Mouse (Mus musculus): ENCODE measurements around the gene Anxa2.

Anxa2 gene

DNA sequence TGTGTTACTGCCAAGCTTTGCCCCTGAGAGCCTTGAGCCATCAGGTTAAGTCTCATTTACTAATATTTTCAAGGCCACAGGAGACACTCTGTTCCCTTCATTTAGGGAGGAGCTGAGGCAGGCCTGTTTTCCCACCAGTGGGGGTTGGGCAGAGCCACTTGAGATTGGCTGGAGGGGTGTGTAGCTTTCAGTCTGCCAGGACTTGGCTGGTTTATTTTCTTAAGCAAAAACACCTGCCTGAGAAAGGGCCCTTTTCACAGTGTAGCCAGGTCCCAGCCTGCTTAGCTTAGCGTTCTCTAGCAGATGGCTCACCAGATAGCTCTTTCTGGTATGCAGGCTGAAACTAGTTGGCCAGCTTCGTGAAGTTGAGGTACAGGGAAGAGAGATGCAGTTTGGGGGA, 5.6 kb downstream of the Anxa2 start:
- no peak for DNase-seq (ENCODE audit: low read depth, low spot score)

DNA sequence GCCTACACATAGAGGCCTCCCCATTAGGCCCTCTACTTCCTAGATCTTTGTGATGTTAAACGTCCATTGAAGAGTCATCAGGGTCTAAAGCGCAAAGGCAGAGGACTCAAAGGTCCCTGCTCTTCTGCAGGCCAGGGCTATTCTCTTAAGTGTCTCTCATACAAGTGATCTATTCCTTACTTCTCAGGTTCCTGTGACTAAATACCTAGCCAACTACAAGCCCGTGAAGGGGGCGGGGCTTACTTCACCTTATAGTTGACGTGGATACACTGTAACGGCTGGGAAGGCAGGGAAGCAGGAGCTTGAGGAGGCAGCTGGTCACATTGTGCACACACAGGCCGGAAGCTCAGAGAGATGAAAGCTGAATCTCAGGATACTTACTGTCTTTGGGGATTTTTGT, 6.5 kb downstream of the Anxa2 start:
- no peak for DNase-seq (ENCODE audit: low read depth, low spot score)

DNA sequence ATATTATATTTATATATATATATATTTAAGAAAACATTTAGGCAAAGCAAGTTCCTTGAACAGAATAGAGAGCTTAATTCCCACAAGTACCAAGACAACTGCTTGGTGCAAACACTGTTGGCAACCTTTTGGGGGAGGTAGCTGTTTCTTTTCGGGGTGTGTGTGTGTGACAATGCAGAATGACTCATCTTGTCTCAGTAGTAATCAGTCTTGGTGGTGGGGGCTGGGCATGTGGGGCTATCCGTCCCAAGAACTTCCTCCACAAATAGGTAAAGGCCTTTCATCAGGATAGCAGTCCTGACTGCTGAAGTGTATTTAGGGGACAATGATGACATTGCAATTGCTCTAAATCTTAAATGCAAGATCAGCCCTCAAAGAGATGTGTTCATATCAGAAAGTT, 9.6 kb downstream of the Anxa2 start:
- DNase-seq (ENCODE audit: low read depth, low spot score), result no peak

DNA sequence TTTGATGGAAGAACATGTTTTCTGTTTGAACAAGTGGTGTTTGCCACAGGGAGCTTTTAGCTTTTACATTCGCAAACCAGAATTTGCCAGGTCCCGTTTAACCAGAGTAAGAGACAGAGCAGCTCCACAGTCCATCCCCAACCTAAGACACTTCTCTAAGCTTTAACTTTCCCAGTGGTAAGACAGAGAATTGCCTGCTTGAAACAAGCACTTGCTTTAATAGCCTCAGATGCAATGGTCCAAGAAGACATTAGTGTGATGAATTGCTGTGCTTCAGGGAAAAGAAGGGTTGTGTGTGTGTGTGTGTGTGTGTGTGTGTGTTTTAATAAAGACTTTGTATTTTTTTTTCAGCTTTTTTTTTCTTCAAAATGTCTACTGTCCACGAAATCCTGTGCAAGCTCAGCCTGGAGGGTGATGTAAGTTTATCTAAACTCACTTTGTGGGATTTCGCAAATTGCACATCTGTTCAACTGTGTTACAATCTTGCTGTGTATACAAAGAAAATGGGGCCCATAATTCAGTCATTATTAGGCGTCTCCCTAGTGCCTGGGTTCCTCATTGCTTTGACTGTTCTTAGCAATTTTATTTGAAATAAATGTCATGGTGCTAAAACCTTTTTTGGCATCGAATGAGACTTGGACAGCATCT, 10.8 kb downstream of the Anxa2 start:
- DNase-seq (ENCODE audit: low read depth, low spot score), result no peak

DNA sequence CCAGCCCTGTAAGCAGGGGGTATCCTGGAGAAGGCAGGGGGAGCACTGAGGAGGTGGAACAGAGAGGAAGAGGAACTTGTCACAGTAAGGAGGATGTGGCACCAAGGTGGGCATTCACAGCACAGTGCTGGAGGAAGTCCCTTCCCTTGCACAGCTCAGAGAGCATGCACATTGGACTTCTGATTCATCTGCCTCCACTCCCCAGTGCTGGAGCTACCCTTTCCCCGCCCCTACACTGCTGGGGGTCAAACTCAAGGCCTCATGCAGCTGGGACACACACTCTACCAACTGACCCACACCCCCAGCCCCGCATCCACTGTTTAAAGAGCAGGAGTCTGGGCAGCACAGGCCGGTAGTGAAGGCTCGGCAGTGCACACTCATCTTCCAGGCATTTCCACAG, 12.7 kb downstream of the Anxa2 start:
- no peak for DNase-seq (ENCODE audit: low read depth, low spot score)

DNA sequence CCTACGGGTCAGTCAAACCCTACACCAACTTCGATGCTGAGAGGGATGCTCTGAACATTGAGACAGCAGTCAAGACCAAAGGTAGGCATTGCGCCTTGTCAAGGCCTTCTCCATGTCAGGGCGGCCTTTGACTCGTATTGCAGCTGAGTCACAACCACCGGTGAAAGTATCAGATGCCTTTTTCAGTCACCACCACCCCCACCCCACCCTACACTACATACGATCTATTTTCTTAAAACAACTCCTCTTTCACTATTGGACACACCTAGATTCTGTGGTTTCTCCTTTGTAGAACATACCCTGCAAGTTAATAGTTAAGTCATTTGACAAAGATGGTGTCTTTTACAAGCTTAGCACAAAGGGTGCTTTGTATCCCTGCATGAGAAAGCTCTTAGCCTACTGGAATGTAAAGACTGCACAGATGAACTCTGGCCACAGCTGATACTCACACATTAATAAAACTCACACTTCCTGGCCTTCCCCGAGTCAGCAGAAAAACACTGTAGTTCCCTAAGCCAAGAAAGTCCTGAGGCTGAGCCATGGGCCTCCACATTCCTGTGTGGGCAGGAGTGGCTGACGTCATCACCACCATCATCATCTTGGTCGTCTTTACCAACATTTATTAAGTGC, 14.0 kb downstream of the Anxa2 start:
- no peak for DNase-seq (ENCODE audit: low read depth, low spot score)

DNA sequence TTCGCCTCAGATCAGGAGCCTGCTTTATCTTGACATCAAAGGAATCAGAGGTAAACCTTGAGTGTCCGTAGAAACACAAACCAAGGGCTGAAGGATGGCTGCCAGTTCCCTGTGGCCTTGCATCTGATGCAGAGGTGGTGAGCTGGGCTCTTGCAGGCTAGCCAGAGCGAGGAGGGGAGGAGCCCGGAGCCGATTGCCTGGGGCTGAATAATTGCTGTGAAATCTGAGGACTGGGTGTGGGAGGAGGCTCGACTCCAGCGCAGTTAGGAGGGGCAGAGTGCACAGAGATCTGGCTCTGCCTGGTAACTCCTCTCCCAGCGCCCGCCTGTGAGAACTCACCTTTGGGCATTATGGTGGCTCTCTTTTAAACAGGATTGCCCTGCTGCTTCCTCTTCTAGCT, 15.6 kb downstream of the Anxa2 start:
- no peak for DNase-seq (ENCODE audit: low read depth, low spot score)

DNA sequence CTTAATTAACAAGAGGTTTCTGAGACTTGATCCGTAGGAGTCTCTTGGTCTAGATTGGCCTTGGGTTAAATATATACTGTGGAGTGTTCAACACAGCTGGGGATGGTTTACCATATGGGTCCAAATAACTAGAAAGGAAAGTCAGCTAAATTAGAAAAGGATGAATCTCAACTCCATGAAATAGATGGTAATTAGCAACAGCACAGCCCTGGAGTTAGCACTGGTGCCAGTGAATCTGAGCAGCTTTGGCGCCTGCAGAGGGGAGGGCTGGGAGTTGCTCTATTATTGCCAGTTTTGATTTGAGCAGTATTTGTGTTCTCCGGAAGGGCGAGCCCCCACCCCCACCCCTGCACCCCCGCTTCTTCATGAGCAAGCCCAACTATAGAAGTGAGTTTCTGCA, 16.9 kb downstream of the Anxa2 start:
- DNase-seq (ENCODE audit: low read depth, low spot score), result no peak

DNA sequence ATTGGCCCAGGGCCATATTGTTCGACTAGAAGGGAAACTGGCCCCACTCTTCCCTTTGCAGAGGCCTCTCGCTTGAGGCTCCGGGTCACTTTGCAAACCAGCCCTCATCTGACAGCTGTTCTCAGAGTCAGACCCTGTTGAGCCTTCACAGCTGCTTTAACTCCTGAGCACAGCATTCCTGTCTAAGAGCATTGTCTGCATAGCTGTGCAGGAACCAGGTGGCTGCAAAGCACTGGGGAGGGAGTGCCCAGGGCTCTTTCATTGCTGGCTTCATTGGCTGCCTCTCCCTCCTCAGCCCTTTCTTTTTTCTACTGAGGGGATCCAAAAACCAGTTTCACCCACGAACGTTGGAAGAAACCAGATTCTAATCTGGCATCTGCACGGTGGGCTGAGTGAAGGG, 17.5 kb downstream of the Anxa2 start:
- DNase-seq (ENCODE audit: low read depth, low spot score), result no peak

DNA sequence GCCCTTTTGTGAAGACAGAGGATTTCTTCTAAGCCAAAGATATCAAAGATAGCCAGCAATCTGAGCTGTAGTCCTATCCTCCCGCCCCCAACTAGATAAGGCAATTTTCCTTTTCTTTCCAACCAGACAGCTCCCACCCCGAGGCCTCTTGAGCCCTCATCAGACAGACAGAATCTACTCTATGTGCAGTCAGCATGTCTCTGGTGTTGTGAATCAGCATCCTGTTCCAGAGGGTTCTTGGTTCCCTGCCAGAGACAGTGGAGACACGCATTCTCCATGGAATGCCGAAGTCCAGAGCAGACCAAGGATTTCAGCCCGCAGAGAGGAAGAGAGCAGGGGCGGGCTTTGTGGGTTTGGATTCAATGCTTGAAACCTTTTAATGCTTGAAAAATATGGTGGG, 19.3 kb downstream of the Anxa2 start:
- no peak for DNase-seq (ENCODE audit: low read depth, low spot score)

DNA sequence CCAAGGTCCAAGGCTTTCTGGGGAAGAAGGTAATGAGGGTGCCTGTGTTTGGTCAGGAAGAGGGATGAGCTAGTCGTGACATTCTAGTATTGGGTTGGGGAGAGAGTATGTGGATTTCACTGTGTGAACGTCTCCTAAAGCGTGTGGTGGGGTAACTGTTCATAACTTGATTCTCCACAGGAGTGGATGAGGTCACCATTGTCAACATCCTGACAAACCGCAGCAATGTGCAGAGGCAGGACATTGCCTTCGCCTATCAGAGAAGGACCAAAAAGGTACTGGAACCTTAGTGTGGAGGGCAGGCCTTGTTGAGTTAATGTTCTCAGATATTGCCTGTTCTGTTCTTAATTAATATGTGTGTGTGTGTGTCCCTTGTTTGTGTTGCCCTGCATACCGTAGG, 22.5 kb downstream of the Anxa2 start:
- no peak for DNase-seq (ENCODE audit: low read depth, low spot score)

DNA sequence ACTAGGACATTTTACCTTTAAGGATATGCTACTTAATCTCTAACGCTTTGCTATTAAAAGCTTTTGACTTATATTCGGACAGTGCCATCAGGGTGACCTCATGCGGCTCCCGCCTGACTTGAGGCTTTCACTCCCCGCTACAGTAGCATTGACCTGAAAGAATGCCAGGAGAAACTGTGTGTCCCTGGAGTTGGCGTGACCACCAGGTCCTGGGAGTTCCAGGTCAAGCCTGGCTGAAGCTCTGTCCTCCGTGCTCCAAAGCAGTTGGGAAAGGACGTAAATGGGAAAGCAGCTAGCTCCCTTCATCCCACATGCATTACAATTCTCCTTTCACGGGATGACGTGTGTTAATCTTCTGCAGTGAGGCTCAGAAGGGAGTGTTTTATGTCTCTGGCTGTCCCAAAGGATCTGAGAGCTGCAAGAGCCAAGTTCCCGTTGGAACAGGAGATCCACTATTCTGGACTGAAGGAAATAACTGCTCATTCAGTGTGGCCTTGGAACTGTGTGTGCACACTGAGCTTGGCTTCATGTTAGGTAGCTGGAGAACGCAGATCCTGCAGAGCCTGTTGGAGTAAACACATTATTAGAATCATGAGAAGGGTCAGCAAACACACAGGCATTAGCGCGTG, 23.9 kb downstream of the Anxa2 start:
- no peak for DNase-seq (ENCODE audit: low read depth, low spot score)

DNA sequence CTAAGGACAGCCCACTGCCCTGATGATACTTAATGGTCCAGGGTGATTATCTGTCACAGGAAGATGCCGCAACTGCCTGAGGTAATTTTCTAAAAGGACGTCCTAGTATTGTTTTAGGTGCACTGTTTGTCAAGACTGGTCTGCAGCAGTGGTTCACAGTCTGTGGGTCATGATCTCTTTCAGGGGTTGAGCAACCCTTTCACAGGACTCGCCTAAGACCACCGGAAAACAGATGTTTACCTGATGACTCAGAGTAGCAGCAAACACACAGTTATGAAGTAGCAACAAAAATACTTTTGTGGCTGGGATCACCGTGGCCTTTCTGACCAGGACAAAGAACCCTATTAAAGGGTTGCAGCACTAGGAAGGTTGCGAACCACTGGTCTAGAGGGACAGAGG, 24.4 kb downstream of the Anxa2 start:
- DNase-seq (ENCODE audit: low read depth, low spot score), result no peak

DNA sequence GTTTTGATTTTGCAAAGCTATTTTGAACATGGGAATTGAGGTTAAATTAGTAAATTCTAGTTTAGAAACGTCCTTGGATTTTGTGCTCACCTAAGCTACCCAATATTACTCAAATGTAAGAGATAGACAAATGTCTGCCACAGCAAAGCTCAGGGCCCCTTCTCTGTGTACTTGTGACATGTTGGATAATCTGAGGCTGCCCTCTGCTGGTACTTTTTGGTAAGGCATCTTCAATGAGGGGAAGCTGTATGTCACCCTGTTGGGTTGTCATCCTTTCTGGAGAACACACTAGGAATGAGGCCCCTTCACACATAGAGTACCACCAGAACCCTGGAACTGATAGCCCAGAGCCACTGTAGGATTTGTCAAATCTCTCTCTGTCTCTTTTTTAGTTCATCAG, 26.9 kb downstream of the Anxa2 start:
- DNase-seq (ENCODE audit: low read depth, low spot score), result peak; percentile 32

DNA sequence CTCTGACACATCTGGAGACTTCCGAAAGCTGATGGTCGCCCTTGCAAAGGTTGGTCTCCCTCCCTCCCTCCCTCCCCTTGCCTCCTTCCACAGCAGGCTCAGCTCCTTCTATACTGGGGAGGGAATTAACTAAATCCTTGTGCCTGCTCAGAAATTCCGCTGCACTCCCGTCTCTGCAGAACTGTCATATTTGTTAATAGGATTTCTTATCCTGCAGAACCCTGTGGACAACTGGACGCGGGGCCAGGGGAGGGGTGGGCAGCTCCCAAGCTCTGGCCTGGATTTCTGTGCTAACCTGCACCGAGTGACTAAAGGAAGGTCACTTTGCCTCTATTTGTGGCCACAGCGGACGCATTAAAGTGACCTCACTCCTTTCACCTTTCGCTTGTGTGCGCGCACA, 30.4 kb downstream of the Anxa2 start:
- DNase-seq (ENCODE audit: low read depth, low spot score), result no peak

DNA sequence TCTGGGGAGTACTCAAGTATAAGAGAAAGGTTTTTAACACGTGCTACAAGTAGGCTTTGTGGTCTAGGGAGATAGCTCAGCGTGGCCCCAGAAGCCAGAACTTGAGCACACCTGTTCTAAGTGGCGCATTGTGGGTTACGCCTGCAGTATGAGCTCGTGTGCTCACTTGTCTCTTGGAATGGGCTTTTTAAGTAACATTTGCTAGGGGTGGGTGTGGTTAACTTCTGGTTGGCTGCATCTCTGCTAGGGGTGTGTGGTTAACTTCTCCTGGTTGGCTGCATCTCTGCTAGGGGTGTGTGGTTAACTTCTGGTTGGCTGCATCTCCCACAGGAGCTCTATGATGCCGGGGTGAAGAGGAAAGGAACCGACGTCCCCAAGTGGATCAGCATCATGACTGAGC, 32.7 kb downstream of the Anxa2 start:
- no peak for DNase-seq (ENCODE audit: low read depth, low spot score)

DNA sequence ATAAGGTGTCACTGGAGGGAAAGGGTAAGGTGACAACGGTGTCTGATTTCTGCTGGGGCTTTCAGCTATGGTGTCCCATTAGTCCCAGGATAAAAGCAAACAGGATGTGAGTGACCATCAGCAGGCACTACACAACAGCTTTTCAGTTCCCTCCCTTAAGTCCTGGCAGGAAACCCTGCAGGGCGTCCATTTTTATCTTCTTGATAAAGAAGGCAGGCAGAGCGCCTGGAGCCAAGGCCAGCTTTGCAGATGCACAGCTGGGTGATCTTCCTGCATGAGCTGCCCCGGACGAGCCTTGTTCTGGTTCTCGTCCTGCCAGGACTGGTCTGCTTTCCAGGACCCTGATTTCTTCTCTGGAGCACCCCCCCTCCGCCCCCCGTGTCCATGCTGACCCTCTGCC, 35.1 kb downstream of the Anxa2 start:
- no peak for DNase-seq (ENCODE audit: low read depth, low spot score)

DNA sequence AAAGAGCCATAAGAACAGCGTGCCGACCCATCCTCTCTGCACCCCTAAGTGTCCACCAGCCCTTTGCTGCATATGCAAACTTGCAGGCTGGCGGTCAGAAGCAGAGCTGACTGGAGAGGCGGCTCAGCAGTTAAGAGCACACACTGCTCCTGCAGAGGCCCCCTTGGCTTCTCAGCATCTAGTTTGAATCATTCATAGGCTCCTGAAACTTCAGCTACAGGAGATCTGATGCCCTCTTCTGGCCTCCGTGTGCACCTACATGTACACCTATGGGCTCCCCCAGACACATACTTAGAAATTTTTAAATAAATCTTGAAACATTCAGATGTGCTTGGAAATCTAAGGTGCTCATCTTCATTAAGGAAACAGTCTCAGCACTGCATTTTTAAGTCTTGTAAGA, 35.6 kb downstream of the Anxa2 start:
- no peak for DNase-seq (ENCODE audit: low read depth, low spot score)

DNA sequence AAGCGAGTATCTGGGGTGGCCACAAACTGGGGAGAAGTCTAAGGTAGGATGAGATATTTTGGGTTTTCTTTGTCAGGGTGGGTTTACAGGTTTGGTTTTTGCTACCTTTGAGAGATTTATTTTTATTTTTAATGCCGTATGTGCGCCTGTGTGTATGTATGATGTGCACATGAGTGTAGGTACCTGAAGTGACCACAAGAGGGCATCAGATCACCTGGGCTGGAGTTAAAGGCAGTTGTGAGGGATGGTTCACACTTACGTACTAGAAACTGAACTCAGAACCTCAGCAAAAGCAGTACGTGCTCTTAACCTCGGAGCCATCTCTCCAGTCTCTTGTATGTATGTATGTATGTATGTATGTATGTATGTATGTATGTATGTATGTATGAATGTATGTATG, 39.4 kb downstream of the Anxa2 start:
- DNase-seq (ENCODE audit: low read depth, low spot score), result no peak

DNA sequence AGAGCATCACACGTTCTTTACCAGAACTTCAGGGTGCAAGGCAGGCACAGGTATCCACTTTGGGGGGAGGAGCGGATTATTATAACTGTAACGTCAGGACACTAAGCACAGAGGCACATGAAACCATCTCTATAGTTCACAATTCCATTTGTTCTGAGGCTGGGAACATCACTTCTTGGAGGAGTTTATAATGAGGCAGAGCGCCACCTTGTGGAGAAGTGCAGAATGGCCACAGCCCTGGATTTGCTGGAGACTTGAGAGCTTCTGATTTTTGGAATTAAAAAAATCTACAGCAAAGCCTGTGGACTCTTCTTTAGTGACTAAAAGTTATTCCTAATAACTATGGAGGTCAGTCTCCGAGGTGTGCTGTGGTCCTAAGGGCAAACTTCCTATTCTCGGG, 49.1 kb downstream of the Anxa2 start:
- peak; percentile 6 for DNase-seq (ENCODE audit: low read depth, low spot score)

DNA sequence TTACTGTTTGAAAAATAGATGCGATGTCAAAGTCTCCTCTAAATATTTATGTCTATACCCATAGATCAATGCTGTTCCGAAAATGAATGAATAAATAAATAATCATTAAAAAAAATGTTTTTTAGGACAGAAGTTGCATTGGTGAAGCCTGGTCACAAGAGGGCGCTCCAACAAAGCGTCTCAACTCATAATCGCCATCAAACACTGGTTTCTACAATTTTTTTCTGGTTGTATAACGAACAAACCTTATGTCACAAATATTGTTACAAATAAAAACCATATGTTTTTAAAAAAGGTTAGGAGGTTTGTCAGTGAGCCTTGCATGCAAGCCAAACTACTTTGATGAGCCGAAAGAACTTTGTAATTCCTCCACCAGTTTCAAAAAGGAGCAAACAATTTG, 52.2 kb downstream of the Anxa2 start:
- no peak for DNase-seq (ENCODE audit: low read depth, low spot score)

DNA sequence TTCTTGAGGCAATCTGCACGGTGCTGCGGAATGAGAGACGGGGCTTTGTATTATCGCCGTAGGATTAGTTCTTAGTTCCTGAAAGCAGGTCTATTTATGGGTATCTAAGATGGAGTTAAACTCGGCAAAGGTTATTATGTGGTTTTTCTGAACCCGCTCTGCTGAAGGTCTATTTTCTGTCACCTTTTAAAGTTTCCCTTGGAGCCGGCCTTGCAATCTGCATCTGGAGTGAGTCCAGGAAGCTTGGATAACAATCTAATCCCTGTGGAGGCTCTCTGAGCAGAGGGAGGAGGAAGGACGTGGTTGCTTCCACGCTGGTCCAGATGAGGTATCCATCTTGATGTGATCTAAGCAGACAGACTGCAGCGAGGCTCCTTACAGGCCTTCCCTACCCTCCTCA, 53.8 kb downstream of the Anxa2 start:
- DNase-seq (ENCODE audit: low read depth, low spot score), result no peak

DNA sequence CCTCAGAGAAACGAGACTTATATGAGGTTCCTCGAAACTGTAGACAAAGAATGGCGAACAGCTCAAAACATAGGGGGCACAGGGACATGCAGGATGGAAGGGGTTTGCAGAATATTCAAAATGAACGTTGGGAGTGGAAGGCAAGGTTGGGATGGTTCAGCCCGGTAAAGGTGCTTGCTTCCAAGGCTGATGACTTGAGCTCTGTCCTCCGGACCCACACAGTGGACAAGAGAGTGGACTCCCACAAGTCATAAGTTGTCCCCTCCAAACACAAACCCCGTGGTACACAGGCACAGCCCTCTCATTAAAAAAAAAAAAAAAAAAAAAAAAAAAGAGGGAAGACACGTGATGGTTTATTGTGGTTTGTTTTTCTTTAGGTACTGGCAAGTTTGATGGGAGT, 54.6 kb downstream of the Anxa2 start:
- DNase-seq (ENCODE audit: low read depth, low spot score), result no peak

All from c-Kit-negative CD71-positive TER-119-positive erythroid progenitor cells, embryonic 14.5 days (primary cell).